10 mouse cellular contexts compared by ENCODE assay signal in genomic region chr4:151006945-151007344, GRCm38 (mm10). TPM values are rescaled to one million over a fixed set of nuclear protein-coding genes. Genes with fewer than 3 reads are reported as not detected.
DNase-seq lines count a peak whose midpoint lies in the region; ATAC-seq lines count a peak whose summit lies in the region.
"Had no signal": no experiment of that assay in that cellular context is flagged by ENCODE, and none has a peak within 500 bp of the region (broad histone marks: within the 10 kb centered on the region; RNA-seq: fewer than 3 reads in every experiment).

No protein-coding gene starts in this region.

- H3K79me2 ChIP-seq in macrophage (ENCODE audit: inconsistent target): no peaks in the 10 kb centered on the region

- H3K27ac ChIP-seq in forebrain, embryonic 10.5 days: no peak overlapping the region
- H3K27ac ChIP-seq in forebrain, embryonic 12.5 days: no peak overlapping the region
- H3K27ac ChIP-seq in neural tube, embryonic 15.5 days (replicated peaks): no peak overlapping the region
- H3K27ac ChIP-seq in macrophage: peak overlapping the region; percentile 35; the same call in 1 of the 2 replicates

- H3K4me2 ChIP-seq in forebrain, embryonic 12.5 days: no peak overlapping the region
- no peak overlapping the region for H3K4me2 ChIP-seq in neural tube, embryonic 15.5 days

- H3K4me1 ChIP-seq in forebrain, embryonic 10.5 days: no peaks in the 10 kb centered on the region
- no peaks in the 10 kb centered on the region for H3K4me1 ChIP-seq in forebrain, embryonic 12.5 days
- H3K4me1 ChIP-seq in neural tube, embryonic 15.5 days: no peaks in the 10 kb centered on the region

- no peaks in the 10 kb centered on the region for H3K9me3 ChIP-seq in forebrain, embryonic 10.5 days
- H3K9me3 ChIP-seq in forebrain, embryonic 12.5 days: no peaks in the 10 kb centered on the region
- no peaks in the 10 kb centered on the region for H3K9me3 ChIP-seq in neural tube, embryonic 15.5 days (replicated peaks)

- peak; percentile 36 for DNase-seq in forebrain, embryonic 10.5 days (ENCODE audit: extremely low spot score, low spot score)
- DNase-seq in neural tube, embryonic 10.5 days (ENCODE audit: extremely low spot score, low spot score): peak; percentile 47
- peak; percentile 23 for DNase-seq in c-Kit-positive CD71-positive TER-119-negative erythroid progenitor cells, embryonic 14.5 days (ENCODE audit: low read depth)
- DNase-seq in layer of hippocampus, adult 11-12 months (ENCODE audit: low spot score): peak; percentile 54
- peak; percentile 14 to 16 for DNase-seq in thymus, adult 18-20 months

- no peak for ATAC-seq in forebrain, embryonic 12.5 days (ENCODE audit: low FRiP score)
- ATAC-seq in neural tube, embryonic 15.5 days (ENCODE audit: low FRiP score): no peak

- H3K4me3 ChIP-seq in forebrain, embryonic 10.5 days: no peak overlapping the region
- no peak overlapping the region for H3K4me3 ChIP-seq in forebrain, embryonic 12.5 days (replicated peaks)
- H3K4me3 ChIP-seq in neural tube, embryonic 15.5 days (replicated peaks): no peak overlapping the region
- no peak overlapping the region for H3K4me3 ChIP-seq in macrophage (ENCODE audit: inconsistent target)

- no peaks in the 10 kb centered on the region for H3K27me3 ChIP-seq in forebrain, embryonic 10.5 days (ENCODE audit: poor library complexity, severe bottlenecking)
- no peaks in the 10 kb centered on the region for H3K27me3 ChIP-seq in forebrain, embryonic 12.5 days
- H3K27me3 ChIP-seq in neural tube, embryonic 15.5 days (replicated peaks): no peaks in the 10 kb centered on the region

- H3K9ac ChIP-seq in forebrain, embryonic 12.5 days: no peak overlapping the region
- no peak overlapping the region for H3K9ac ChIP-seq in neural tube, embryonic 15.5 days (replicated peaks)

- H3K36me3 ChIP-seq in forebrain, embryonic 10.5 days (replicated peaks): peaks cover 13% of the 10 kb centered on the region
- H3K36me3 ChIP-seq in forebrain, embryonic 12.5 days (replicated peaks): no peaks in the 10 kb centered on the region
- H3K36me3 ChIP-seq in neural tube, embryonic 15.5 days: peaks cover 10% of the 10 kb centered on the region
- no peaks in the 10 kb centered on the region; the same call in 1 of the 2 replicates for H3K36me3 ChIP-seq in macrophage (ENCODE audit: inconsistent target)

- 52% methylated on average over 6 of the region's 6 CpGs for WGBS in forebrain, embryonic 10.5 days
- WGBS in forebrain, embryonic 12.5 days: 51% methylated on average over 6 of the region's 6 CpGs
- 53% methylated on average over 6 of the region's 6 CpGs for WGBS in neural tube, embryonic 15.5 days
- WGBS in macrophage (ENCODE audit: missing documents): 65% methylated on average over 6 of the region's 6 CpGs

RNA-seq across cellular contexts. Expression of gene Uts2, which starts 10.0 kb away (rescaled TPM):
- polyA plus RNA-seq in forebrain, embryonic 10.5 days (2016; fragmentation: Nextera tagmentation; extraction: Ambion mirVana): not detected in 2 replicates
- polyA plus RNA-seq in forebrain, embryonic 12.5 days (2016; fragmentation: Nextera tagmentation; extraction: Ambion mirVana): not detected in 2 replicates
- 5.5 and 6.1 TPM in 2 replicates for polyA plus RNA-seq in neural tube, embryonic 15.5 days (2015; fragmentation: Nextera tagmentation; extraction: Ambion mirVana)
- total RNA-seq in macrophage (2018; cell fraction: chromatin; rRNA removed): not detected
- not detected for total RNA-seq in macrophage (2018; cell fraction: cytosol; rRNA removed)
- total RNA-seq in macrophage (2018; cell fraction: nucleus; rRNA removed): not detected
- not detected in 3 replicates for polyA plus RNA-seq in macrophage (2018)
- total RNA-seq: left cerebral cortex, postnatal 36 days had no signal
- polyA plus RNA-seq: stomach, embryonic 16.5 days had no signal

RNA-seq across cellular contexts. Expression of gene Per3, which starts 37.5 kb away (rescaled TPM):
- 6.1 and 6.5 TPM in 2 replicates for polyA plus RNA-seq in forebrain, embryonic 10.5 days (2016; fragmentation: Nextera tagmentation; extraction: Ambion mirVana)
- 4.8 and 5.8 TPM in 2 replicates for polyA plus RNA-seq in forebrain, embryonic 12.5 days (2016; fragmentation: Nextera tagmentation; extraction: Ambion mirVana)
- 3.6 and 4.3 TPM in 2 replicates for polyA plus RNA-seq in neural tube, embryonic 15.5 days (2015; fragmentation: Nextera tagmentation; extraction: Ambion mirVana)
- 10 to 100 TPM in 25 of 26 experiments, 1 to 10 TPM in 1; 9.1 to 45.2 (median 18.6) TPM for total RNA-seq in macrophage (2018; cell fraction: chromatin; rRNA removed)
- 1 to 10 TPM; 1.0 to 7.1 (median 2.9) TPM for total RNA-seq in macrophage (2018; cell fraction: cytosol; rRNA removed)
- total RNA-seq in macrophage (2018; cell fraction: nucleus; rRNA removed): 10 to 100 TPM in 18 of 26 experiments, 1 to 10 TPM in 8; 5.1 to 36.5 (median 12.5) TPM
- 0.85 to 6.5 TPM (median 1.4 TPM) in 3 replicates for polyA plus RNA-seq in macrophage (2018)

RNA-seq across cellular contexts. Expression of gene Vamp3, which starts 50.8 kb away (rescaled TPM):
- 123 and 124 TPM in 2 replicates for polyA plus RNA-seq in forebrain, embryonic 10.5 days (2016; fragmentation: Nextera tagmentation; extraction: Ambion mirVana)
- polyA plus RNA-seq in forebrain, embryonic 12.5 days (2016; fragmentation: Nextera tagmentation; extraction: Ambion mirVana): 77.4 and 77.5 TPM in 2 replicates
- polyA plus RNA-seq in neural tube, embryonic 15.5 days (2015; fragmentation: Nextera tagmentation; extraction: Ambion mirVana): 46.1 and 57.9 TPM in 2 replicates
- total RNA-seq in macrophage (2018; cell fraction: chromatin; rRNA removed): 10 to 100 TPM; 27.5 to 92.9 (median 64.6) TPM
- 100 to 1,000 TPM in 16 of 26 experiments, 10 to 100 TPM in 10; 87.6 to 140 (median 115) TPM for total RNA-seq in macrophage (2018; cell fraction: cytosol; rRNA removed)
- total RNA-seq in macrophage (2018; cell fraction: nucleus; rRNA removed): 10 to 100 TPM; 37.3 to 88.4 (median 68.1) TPM
- polyA plus RNA-seq in macrophage (2018): 106 to 130 TPM (median 123 TPM) in 3 replicates
